Mouse (Mus musculus) thymus, postnatal 25 days (tissue): ENCODE data around the gene Tnrc6b.
"Not testable (repeated sequence)": the region's sequence is repeated elsewhere in the genome, so short reads cannot be mapped to it uniquely, and the experiment has no call there.

ENCODE experiments used
- DNase-seq: peaks from one replicate; pipeline ENCODE4 v3.0.0; 2022

The Tnrc6b gene

GRCm38 (mm10) chr15:80859366-80859765 lies 148.3 kb downstream of the Tnrc6b start:
- no peak for DNase-seq

- no peak for DNase-seq
Measured at GRCm38 (mm10) chr15:80861302-80861701, 150.2 kb downstream of the Tnrc6b start.

GRCm38 (mm10) chr15:80862027-80862426 lies 150.9 kb downstream of the Tnrc6b start:
- no peak for DNase-seq

GRCm38 (mm10) chr15:80868603-80869002 lies 157.5 kb downstream of the Tnrc6b start:
- not testable (repeated sequence) for DNase-seq

- no peak for DNase-seq
Measured at GRCm38 (mm10) chr15:80874726-80875125, 163.6 kb downstream of the Tnrc6b start.

GRCm38 (mm10) chr15:80876231-80876630 lies 165.1 kb downstream of the Tnrc6b start:
- no peak for DNase-seq

- DNase-seq, result no peak
Measured at GRCm38 (mm10) chr15:80884095-80884494, 173.0 kb downstream of the Tnrc6b start.

GRCm38 (mm10) chr15:80886361-80887156 lies 175.4 kb downstream of the Tnrc6b start:
- no peak for DNase-seq

GRCm38 (mm10) chr15:80892341-80892740 lies 181.2 kb downstream of the Tnrc6b start:
- DNase-seq, result no peak

- peak; percentile 42 for DNase-seq
Measured at GRCm38 (mm10) chr15:80896741-80897140, 185.6 kb downstream of the Tnrc6b start.

- DNase-seq, result no peak
Measured at GRCm38 (mm10) chr15:80897911-80898310, 186.8 kb downstream of the Tnrc6b start.

- no peak for DNase-seq
Measured at GRCm38 (mm10) chr15:80899806-80900205, 188.7 kb downstream of the Tnrc6b start.

- DNase-seq, result no peak
Measured at GRCm38 (mm10) chr15:80901806-80902513, 190.8 kb downstream of the Tnrc6b start.

GRCm38 (mm10) chr15:80904776-80905175 lies 193.7 kb downstream of the Tnrc6b start:
- not testable (repeated sequence) for DNase-seq

GRCm38 (mm10) chr15:80910183-80910582 lies 199.1 kb downstream of the Tnrc6b start:
- no peak for DNase-seq

GRCm38 (mm10) chr15:80910790-80911531 lies 199.8 kb downstream of the Tnrc6b start:
- no peak for DNase-seq

- DNase-seq, result no peak
Measured at GRCm38 (mm10) chr15:80912175-80912574, 201.1 kb downstream of the Tnrc6b start.

- no peak for DNase-seq
Measured at GRCm38 (mm10) chr15:80913803-80914202, 202.7 kb downstream of the Tnrc6b start.

GRCm38 (mm10) chr15:80915850-80916249 lies 204.7 kb downstream of the Tnrc6b start:
- no peak for DNase-seq

- no peak for DNase-seq
Measured at GRCm38 (mm10) chr15:80916621-80917020, 205.5 kb downstream of the Tnrc6b start.

- DNase-seq, result no peak
Measured at GRCm38 (mm10) chr15:80920346-80920745, 209.2 kb downstream of the Tnrc6b start.

- no peak for DNase-seq
Measured at GRCm38 (mm10) chr15:80921781-80922180, 210.7 kb downstream of the Tnrc6b start.

GRCm38 (mm10) chr15:80924211-80924610 lies 213.1 kb downstream of the Tnrc6b start:
- no peak for DNase-seq
